Mouse (Mus musculus) thymus, postnatal 14 days (tissue): ENCODE data around the gene Arih2.

Experiments used
- DNase-seq: peaks from one replicate; pipeline ENCODE4 v3.0.0; 2021

Gene Arih2

DNA sequence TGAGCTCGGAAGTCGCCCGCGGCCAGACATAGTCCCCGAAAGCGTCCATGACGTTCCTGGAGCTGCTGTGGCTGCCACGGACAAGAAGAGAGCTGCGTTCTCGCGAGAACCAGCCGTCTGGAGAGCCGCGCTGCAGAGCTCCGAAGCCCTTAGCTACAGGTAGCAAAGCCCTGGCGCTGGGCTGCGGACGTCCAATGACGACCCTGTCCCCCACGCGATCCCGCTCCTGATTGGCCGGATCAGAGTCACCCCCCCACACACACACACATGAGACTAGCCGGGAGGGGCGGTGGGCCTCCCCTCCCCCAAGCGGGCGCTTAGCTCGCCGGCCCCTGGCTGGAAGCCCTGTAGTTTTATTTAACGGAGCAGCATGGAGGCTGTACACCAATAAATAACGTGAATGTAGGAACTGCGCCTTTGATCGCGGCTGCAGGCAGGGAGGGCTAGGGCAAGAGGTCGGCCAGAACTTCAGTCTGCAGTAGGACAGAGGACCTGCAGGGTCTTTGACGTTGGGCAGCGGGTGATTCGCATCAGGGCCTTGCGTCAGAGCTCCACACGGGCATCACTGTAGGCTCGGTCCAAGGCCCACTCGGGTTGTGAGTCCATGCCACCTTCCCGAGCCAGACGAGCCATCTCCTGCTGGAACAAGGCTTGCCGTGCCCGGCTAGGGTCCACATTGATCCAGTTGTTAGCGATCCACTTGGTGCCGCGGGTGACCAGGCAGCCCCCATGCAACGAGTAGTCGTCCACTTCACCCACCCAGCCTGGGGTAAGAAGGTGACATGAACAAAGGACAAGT lies 70.4 kb downstream of the Arih2 start, which contains the start of gene Wdr6:
TSS of gene Wdr6 (minus strand) at position 195 of the 799 bp plus-strand sequence.
- DNase-seq: peak; percentile 94

DNA sequence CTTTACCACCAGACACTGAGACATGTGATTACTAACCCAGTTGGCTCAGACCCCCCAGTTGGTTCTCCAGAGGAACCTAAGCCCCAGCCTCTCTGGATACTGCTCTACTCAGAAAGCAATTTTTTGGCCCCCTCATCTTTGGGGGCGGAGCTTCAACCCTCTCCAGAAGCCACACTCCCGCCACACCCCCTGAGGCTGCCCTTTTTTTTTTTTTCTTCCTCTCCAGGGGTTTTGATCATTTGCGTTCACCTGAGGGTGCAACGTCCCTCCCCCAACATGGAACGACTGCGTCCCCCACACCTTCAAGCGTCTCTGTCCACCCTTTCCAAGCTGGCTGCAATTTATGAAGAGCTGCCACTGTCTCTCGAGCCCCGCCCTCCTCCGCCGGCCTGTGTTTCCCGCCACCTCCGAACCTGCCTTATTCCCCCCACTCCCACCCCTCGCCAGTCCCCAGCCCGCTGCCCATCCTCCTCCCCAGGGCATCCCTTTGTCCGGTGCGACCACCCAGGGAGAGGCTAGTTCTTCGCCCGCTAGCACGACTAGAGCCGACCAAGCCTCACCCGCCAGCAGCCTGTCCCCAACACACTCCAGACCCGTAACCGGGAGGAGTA lies 71.1 kb downstream of the Arih2 start:
- DNase-seq: peak; percentile 61

DNA sequence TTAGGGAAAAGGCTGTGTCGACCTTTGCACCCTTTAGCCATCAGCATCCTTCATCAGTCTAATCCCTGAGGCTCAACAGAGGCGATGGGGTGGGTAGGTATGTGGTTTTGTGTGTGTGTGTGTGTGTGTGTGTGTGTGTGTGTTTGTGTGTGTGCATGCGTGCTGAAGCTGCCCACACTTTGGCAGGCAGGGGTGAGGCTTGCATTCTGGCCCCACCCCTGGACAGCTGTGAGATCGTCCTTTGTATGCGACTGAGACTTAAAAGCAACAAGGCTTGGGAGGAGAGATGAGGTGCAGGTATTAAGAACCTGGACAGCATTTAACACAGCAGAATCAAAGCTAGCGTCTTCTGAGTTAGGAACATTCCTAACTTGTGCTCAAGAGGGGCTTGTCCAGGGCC lies 72.2 kb downstream of the Arih2 start:
- no peak for DNase-seq

DNA sequence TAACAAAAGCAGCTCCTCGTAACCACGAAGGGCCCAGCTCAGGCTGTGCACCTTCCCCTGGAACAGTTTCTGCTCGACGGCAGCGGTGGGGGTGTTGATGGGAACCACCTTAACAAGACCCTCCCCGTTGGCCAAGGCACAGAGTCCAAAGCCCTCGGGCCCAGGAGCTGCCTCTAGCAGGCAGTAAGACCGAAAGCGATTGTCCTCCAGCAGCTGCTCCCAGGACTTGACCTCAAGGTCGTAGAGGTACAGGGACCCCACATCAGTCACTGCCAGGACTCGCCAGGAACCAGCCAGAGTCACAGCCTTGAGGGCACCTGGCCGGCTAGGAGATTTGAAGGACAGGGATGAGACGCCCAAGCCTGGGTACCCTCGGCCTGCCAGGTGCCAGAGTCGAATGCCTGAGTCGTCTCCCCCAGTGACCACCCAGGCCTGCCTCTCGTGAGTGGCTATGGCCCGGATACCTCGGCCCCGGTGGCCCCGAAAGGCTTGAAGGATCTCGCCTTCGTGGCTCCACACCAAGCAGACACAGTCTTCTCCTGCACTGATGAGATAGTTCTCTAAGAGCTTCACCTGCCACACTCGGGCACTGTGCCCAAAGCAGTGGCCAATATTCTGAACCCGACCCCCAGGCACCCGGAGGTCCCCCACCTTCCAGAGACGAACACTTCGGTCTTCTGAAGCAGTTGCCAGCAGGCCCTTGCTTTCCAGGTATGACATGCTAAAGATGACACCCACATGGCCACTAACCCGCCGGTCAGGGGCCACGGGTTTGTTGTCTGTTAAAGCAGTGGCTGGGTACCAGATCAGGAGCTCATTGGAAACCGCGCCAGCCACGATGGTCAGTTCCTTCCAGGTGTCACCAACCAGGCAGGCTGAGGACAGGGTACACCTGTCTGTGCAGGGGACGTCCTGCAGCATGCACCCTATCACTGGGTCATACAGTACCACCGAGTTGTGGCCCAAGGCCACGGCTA lies 73.6 kb downstream of the Arih2 start:
- peak; percentile 11 for DNase-seq

DNA sequence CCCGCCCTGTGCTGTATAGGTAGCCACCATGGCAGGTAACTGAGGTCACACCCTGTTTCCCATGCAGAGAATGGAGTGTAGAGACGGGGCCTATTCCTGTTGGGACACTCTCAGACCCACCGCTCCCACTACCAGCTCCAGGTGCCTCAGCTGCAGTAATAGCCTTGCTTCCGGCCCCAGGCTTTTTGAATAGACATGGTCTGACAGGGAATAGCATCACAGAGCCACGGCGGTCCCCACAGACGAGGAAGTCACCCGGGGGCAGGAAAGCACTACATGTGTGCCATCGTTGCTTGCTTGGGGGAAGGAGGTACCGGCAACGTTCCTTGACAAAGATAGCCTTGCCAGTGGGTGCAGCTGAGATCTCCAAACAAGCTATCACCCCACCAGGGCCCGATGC lies 74.3 kb downstream of the Arih2 start:
- DNase-seq: no peak

DNA sequence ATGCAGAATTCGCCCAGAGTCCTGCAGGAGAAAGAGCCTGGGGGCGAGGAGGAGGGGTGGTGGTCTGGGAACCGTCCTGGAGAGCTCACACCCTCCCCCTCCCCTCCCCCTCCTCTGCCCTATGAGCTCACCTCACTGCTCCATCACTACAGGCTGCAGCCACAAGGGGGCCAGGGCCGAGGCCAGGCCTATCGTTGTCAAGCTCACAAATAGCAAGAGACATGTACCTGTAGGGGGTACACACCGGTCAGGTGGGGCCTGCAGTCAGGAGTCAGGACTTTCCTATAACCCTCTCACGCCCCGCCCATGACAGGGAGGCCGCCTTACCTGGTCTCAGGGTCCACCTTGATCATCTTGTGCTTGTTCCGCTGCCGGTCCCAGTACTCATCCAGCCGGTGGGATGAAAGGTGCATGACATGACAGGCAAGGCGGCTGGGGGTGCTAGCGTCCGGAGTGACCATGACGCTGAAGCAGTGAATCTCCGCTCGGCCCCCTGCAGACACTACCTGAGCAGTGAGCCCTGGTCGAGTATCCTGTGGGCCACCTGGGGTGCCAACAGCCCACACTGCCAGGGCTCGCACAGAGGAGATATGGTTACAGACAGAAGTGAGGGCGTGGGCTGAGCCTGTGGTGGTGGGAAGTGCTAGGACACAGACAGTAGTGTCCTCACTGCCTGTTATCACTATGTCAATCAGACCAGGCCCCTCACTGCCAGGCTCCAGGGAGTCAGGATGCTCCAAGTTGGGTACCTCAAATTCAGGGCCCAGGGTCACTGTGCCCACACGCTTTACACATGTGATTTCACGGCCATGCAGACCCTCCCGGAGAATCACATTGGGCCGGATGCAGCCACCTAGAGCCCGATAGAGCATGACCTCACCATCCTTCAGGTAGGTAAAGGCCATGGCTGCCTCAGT lies 75.2 kb downstream of the Arih2 start:
- peak; percentile 82 for DNase-seq

DNA sequence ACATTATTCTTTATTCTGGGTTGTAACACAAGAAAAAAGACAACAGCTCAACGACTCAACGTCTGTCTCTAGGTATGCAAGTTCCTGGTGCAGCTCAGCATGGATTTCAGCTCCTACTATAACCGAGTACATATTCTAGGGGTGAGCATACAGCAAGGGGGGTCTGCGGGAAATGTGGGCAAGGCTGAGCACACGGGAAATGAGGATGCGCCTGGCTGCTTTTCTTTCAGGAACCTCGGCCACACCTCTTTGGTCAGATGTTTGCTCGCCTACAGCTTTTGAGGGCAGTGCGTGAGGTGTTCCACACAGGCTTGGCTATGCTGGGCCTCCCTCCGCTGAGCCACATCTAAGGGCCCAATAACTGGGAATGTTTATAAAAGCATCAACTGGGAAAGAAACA lies 76.9 kb downstream of the Arih2 start:
- no peak for DNase-seq

DNA sequence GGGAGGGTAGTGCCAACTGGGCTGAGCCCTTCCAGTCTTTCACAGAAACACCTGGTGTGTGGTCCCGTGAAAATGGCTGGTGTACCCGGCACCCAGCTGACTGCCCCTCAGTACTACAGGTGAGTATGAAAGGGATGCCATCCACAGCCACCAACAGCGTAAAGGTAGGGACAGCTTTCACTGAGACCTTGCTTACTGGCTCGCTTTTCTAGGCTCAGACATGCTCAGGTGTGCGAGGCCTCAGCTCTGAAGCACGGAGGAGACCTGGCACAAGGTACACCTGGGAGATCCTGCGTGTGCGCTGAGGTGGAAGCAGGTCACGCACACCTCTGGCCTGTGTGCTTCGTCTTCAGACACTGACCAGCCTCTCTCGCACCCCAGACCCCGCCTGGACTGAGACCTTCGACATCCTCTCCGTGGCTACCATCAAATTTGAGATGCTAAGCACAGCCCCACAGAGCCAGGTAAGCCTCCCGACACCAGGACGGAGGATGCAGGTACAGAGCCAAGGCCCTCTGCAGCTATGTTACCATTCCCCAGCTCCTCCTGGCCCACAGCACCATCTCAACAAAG lies 77.7 kb downstream of the Arih2 start:
- DNase-seq: no peak

DNA sequence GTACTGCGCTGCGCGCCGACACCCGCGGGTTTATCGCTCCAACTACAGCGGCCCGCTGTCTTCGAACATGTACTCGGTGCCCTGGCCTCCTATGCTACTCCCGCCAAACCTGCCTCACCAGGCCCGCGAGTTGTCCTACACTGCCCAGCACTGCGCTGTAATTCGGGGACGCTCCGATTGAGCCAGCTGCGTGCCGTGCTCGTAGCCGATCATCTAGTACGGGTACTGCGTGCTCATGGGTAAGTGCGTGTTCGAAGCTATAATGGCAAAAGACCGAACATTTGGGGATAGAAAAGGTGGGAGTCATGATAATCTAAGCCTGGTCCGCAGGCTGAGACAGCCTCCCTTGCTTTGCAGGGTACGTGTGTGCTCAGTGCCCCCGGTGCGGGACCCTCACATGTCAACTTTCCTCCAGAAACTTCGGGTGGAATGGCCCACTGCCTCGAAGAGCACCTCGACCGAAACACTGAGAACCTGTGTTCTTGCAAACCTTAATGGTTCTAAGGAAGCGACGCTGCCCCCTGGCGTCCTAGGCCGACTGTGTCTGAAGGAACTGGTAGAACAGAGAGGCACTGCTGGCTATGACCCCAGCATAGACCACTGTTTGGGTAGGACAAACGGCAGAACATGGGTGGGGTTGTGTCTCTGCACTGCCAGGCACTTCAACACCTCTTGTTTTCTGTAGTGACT lies 78.8 kb downstream of the Arih2 start:
- DNase-seq: peak; percentile 94

DNA sequence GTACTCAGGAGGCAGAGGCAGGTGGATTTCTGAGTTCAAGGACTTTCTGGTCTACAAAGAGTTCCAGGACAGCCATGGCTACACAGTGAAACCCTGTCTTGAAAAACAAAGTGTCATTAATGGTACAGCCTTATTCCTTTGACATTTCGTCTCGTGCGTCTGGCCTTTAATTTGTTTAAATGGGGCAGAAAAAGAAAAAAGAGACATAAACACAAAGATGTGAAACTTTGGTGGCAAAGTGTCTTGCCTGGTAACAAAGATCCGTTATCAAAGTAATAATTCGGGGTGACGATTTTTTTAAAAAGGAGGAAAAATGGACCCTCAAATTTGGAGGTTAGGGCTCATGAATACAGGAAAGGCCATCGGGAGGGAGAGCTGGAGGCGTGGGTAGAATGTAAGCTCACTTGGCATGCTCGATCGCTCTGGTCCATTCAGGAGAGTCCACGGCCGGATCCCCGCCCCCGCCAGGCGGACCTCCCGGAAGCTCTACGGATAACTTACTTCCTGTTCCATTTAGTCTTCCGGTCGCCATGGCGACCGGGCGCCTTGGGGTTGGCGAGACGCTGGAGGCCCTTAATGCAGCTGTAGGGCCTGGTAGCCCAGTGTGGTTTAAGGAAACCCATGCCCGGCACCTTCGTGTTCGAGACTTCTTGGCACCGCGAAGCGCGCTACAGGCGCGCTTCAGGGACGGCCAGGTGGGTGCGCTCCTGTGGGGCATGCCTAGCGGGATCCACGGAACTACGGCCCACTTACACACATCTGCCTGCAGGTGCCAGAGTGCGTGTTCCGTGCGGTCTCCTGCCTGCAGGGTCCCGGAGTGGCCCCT lies 79.6 kb downstream of the Arih2 start, which contains the start of gene Dalrd3:
TSS of gene Dalrd3 (plus strand) at position 506 of the 826 bp plus-strand sequence.
- peak; percentile 91 for DNase-seq

DNA sequence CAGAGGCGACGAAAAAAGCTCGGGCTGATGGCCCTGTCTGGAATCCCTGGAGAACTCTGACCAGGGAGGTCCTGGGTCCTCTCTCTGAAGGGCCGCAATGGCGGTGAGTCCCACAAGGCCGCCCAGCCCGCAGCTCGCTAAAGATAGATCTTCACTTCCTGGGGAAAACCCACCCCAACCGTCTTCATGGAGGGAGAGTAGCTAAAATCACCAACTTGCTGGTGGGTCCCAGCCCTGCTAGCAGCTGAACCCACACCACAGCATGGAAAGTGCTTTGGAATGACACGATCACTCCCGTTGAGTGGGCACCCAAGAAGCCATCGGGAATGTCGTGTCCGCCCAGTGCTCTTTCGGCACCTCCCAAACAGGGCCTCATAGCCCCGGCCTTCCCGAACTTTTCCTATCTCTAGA lies 80.7 kb downstream of the Arih2 start:
- DNase-seq: peak; percentile 49

DNA sequence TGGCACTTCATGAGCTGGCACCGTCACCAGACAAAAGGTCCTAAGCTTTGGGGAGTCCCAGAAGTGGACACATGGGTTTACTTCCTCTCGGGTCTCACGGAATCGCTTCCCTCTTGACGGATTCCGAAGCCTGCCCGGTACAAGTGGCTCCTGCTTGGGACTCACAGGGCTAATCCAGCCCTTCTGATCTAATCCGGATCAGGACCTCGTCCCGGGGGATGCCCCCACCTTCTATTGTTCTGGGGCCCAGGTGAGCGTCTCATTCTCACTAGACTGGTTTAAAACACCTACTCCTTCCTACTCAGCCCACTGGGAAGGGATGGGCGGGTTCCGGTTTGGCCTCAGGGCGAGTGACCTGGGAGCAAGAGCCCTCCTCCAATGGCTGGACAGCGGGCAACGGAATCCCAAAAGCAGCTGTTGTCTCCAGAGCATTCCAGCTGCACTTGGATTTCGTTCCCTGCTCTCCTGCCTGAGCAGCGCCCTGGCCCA lies 81.2 kb downstream of the Arih2 start:
- DNase-seq: peak; percentile 39

DNA sequence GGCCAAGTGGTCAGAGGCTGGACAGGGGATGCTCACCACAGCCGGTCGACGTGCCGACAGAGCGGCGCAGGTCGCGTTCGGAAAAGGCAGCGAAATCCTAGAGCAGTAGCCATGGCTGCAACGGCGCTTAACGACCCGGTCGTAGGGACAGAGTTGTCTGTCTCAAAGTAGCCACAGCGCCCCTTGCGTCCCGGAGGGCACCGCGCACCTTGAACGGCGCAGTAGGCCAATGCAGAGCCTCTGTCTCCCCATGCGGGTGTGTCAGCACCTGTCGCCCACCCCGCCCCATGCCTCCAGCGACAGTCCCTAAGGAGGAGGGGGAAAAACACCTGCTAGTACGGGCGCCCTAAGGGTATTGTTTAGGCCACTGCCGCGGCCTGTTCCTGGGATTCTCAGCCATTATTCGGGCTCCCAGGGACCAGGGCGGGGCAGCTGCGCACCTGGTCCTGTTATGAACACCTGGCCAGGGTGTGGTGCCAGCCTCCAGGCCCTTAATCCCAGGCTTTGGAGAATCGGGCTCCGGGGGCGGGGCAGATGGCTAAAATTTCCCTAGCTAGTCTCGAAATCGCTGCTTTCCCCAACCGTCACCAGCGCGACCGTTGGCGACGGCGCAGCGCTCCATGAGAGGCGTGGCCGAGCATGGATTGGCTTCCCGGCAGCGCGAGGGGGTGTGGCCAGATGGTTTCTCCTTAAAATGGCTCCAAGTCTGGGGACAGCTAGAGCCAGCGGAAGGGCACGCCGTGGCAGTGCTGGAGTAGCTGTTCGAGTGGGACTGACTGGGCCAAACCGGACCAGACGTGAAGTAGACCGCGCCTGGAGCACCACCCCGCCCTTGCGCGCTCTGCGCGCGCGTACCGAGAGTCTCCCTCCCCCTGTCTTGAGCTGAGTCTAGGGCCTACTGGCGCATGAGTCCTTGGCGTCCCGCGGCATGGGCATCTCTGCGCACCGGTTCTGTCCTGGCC lies 82.1 kb downstream of the Arih2 start, which contains the start of gene Ndufaf3:
TSS of gene Ndufaf3 (minus strand) at position 620 of the 962 bp plus-strand sequence.
- DNase-seq: peak; percentile 98

DNA sequence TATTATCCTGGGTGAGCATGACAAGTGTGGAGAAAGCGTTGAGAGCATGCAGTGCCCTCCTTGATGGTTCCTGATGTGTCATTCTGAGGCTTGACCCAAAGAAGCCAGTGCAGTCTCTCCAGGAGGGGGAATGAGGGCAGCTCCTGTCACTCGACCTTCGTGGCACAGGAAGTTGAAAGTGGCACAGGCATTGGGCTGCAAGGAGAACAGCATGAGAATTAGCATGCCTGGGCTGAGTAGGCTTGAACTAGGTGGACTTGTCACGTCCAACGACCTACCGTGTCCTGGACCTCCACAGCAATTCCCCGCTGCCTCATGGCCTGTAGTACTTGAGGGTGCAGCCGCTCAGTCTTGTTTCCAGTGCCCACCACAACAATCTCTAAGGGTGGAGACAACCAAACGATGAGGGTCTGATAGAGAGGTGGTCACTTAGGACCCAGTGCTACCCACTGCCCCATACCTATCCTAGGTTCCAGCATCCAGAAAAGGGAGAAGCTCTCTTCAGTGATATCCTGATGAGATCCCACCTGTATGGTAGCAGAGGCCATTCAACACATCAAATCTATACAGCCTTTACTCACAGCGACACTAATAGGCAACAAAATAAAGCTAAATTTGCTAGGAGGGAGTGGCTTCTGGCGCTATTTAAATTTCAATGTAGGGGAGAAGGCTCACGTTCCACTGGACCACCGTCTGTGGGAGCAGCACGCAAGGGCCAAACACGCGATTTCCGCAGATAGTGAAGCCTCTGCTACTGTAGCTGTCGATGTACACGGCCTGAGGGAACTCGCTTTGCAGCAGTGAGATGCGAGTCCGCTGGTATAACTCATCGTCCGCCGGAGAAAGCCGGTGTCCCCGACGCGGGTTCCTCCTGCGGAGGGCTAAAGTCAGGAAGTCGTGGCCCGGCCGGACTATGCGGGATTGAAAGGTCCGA lies 83.0 kb downstream of the Arih2 start:
- peak; percentile 18 for DNase-seq

DNA sequence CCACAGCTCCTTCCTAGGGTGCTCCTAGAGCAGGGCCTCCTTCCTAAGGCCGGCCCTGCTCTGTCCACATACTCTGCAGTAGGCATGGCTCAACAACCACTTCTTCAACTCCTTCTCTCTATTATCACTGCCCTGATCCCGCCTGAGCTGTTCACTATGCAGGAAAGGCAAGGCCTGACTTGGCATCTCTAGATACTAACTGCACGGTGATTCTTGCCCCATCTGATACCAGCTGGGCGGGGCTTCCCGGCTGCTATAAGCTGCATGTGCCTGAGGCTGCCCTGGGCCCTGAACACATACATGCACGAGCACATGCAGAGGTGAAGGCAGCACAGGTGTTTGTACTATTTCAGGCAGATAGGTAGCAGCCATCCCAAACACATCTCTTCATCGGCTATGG lies 85.1 kb downstream of the Arih2 start:
- DNase-seq: no peak

DNA sequence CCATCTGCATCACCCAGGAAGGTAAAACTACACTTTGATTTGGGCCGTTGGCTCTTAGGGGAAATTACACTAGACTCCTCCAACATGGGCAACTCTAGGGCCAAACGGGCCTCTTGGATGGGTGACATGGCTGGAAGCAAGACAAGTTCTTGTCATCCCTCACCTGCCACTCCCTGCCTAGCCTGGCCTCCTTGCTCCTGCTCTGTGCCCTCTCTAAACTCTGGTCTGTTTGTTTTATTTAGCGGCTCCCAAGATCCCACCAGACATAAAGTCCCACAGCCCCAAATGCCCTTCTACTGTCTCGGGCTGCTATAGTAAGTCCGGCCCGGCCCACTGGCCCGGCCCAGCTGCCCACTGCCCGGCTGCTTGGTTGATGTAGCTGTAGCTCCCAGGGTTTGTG lies 85.5 kb downstream of the Arih2 start:
- no peak for DNase-seq

DNA sequence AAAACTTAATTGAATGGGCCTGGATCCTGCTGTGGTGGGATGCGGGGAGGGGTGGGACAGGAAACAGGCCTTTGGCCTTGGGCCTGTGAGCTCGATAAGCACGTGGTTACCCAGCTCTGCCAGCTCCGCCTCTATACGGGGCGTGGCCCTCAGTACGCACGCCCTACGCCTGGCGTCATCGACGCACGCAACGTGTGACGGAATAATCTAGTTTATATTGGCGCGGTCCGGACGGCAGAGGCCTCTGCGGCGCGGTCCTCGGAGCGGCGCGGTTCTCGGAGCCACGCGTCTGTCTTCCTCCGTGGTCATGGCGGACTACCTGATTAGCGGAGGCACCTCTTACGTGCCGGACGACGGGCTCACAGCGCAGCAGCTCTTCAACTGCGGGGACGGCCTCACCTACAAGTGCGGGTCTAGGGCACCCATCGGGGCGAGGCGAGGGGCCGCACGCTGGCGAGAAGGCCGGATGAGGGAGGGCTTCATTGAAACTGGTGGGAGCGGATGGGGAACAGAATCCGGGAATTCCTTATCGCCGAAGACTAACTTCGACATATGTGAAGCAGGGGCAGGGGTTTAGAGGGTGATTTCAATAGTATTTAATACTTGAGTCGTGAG lies 88.9 kb downstream of the Arih2 start, which contains the start of gene Impdh2:
TSS of gene Impdh2 (plus strand) at position 60 of the 615 bp plus-strand sequence.
- DNase-seq: peak; percentile 94
